ENCODE assay signal across 10 mouse cellular contexts in the genomic region with DNA sequence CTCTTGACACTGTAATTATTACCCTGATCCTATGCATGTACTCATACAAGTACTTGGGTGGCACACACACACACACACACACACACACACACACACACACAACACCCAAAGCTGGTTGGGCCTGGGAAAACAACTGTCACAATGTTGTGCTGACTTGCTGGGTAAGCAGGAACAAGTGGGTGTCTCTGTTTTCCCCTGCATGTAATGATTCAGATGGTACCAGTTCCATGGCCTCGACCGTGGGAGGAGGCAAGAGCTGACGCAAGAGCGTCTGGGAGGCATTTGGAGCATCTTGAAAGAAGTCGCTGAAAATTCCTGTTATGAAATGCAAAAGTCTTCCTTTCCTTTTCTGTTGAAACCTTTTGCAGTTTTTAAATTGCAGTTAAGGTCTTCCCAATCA. TPM values are rescaled to one million over a fixed set of nuclear protein-coding genes. Genes with fewer than 3 reads are reported as not detected.
DNase-seq lines count a peak whose midpoint lies in the region; ATAC-seq lines count a peak whose summit lies in the region.
"Had no signal": no experiment of that assay in that cellular context is flagged by ENCODE, and none has a peak within 500 bp of the region (broad histone marks: within the 10 kb centered on the region; RNA-seq: fewer than 3 reads in every experiment).

No protein-coding gene starts in this region.

- no peak overlapping the region for H3K9ac ChIP-seq in embryonic facial prominence, embryonic 11.5 days (replicated peaks; ENCODE audit: low read length)
- no peak overlapping the region for H3K9ac ChIP-seq in lung, embryonic 15.5 days
- H3K9ac ChIP-seq: forebrain, embryonic 13.5 days had no signal

- no peak for ATAC-seq in embryonic facial prominence, embryonic 11.5 days (replicated peaks; ENCODE audit: insufficient number of reproducible peaks, low FRiP score, low TSS enrichment, low read depth)
- ATAC-seq in lung, embryonic 15.5 days (ENCODE audit: borderline replicate concordance, extremely low read depth, low FRiP score, low TSS enrichment): no peak
- ATAC-seq: forebrain, embryonic 13.5 days had no signal

- no peak overlapping the region for H3K27ac ChIP-seq in embryonic facial prominence, embryonic 11.5 days (replicated peaks; ENCODE audit: low read depth, low read length)
- no peak overlapping the region for H3K27ac ChIP-seq in embryonic facial prominence, embryonic 10.5 days (replicated peaks)
- peak overlapping the region; percentile 60 for H3K27ac ChIP-seq in lung, embryonic 15.5 days
- H3K27ac ChIP-seq in midbrain, embryonic 10.5 days (replicated peaks): no peak overlapping the region
- H3K27ac ChIP-seq: forebrain, embryonic 13.5 days had no signal

- H3K4me1 ChIP-seq in embryonic facial prominence, embryonic 11.5 days (ENCODE audit: control insufficient read depth, insufficient read depth, low read length): no peaks in the 10 kb centered on the region
- peaks cover 32% of the 10 kb centered on the region for H3K4me1 ChIP-seq in embryonic facial prominence, embryonic 10.5 days
- H3K4me1 ChIP-seq in lung, embryonic 15.5 days: peaks cover 15% of the 10 kb centered on the region; the same call in 1 of the 2 replicates
- peaks cover 16% of the 10 kb centered on the region for H3K4me1 ChIP-seq in midbrain, embryonic 10.5 days

- H3K27me3 ChIP-seq in embryonic facial prominence, embryonic 11.5 days (ENCODE audit: control insufficient read depth, insufficient read depth, low read length): 0 out of 2 replicates have a peak, but pooled peaks cover 2% of the 10 kb centered on the region
- peaks cover 95% of the 10 kb centered on the region for H3K27me3 ChIP-seq in embryonic facial prominence, embryonic 10.5 days (replicated peaks; ENCODE audit: low read depth, poor library complexity, severe bottlenecking)
- peaks cover 4% of the 10 kb centered on the region; the same call in 1 of the 2 replicates for H3K27me3 ChIP-seq in lung, embryonic 15.5 days
- peaks cover 91% of the 10 kb centered on the region for H3K27me3 ChIP-seq in midbrain, embryonic 10.5 days (ENCODE audit: low read depth, poor library complexity, severe bottlenecking)
- H3K27me3 ChIP-seq: forebrain, embryonic 13.5 days had no signal

- H3K4me3 ChIP-seq in embryonic facial prominence, embryonic 11.5 days (ENCODE audit: low read depth, low read length): no peak overlapping the region
- no peak overlapping the region for H3K4me3 ChIP-seq in embryonic facial prominence, embryonic 10.5 days
- H3K4me3 ChIP-seq in lung, embryonic 15.5 days: no peak overlapping the region
- no peak overlapping the region for H3K4me3 ChIP-seq in midbrain, embryonic 10.5 days
- H3K4me3 ChIP-seq: forebrain, embryonic 13.5 days had no signal

- H3K4me2 ChIP-seq in embryonic facial prominence, embryonic 11.5 days (ENCODE audit: low read depth, low read length): no peak overlapping the region
- H3K4me2 ChIP-seq in lung, embryonic 15.5 days: no peak overlapping the region
- H3K4me2 ChIP-seq: forebrain, embryonic 13.5 days had no signal

- 67% methylated on average over 5 of the region's 5 CpGs for WGBS in embryonic facial prominence, embryonic 11.5 days
- WGBS in embryonic facial prominence, embryonic 10.5 days: 61% methylated on average over 5 of the region's 5 CpGs
- WGBS in lung, embryonic 15.5 days: 35% methylated on average over 5 of the region's 5 CpGs
- 75% methylated on average over 5 of the region's 5 CpGs for WGBS in midbrain, embryonic 10.5 days

- no peaks in the 10 kb centered on the region for H3K36me3 ChIP-seq in embryonic facial prominence, embryonic 11.5 days (replicated peaks; ENCODE audit: control insufficient read depth, insufficient read depth, low read depth, low read length)
- H3K36me3 ChIP-seq in embryonic facial prominence, embryonic 10.5 days (replicated peaks): no peaks in the 10 kb centered on the region
- H3K36me3 ChIP-seq in lung, embryonic 15.5 days: no peaks in the 10 kb centered on the region
- H3K36me3 ChIP-seq in midbrain, embryonic 10.5 days: no peaks in the 10 kb centered on the region

- intact Hi-C loops in heart, postnatal 10 days (cut with DNase I): no loop called here

- H3K9me3 ChIP-seq in embryonic facial prominence, embryonic 11.5 days (replicated peaks; ENCODE audit: control insufficient read depth, low read length): no peaks in the 10 kb centered on the region
- H3K9me3 ChIP-seq in embryonic facial prominence, embryonic 10.5 days: no peaks in the 10 kb centered on the region
- no peaks in the 10 kb centered on the region for H3K9me3 ChIP-seq in lung, embryonic 15.5 days
- no peaks in the 10 kb centered on the region for H3K9me3 ChIP-seq in midbrain, embryonic 10.5 days (replicated peaks)
- H3K9me3 ChIP-seq: forebrain, embryonic 13.5 days had no signal

- DNase-seq in embryonic facial prominence, embryonic 11.5 days (ENCODE audit: low spot score): peak; percentile 1
- no peak for DNase-seq in embryonic facial prominence, embryonic 10.5 days (ENCODE audit: low spot score)
- DNase-seq in CD4-positive, CD25-positive, alpha-beta regulatory T cell, adult 2 months (ENCODE audit: low read depth, low spot score): peak; percentile 68
- peak; percentile 4 to 12 for DNase-seq in heart, postnatal 10 days
- DNase-seq in yolk sac, embryonic 10.5 days (ENCODE audit: low spot score): no peak
- no peak for DNase-seq in thymus, postnatal 25 days
- no peak for DNase-seq in midbrain, embryonic 10.5 days (ENCODE audit: low spot score)

RNA-seq across cellular contexts. Expression of gene H2al1a, which starts 45.0 kb away (rescaled TPM):
- not detected in 2 replicates for polyA plus RNA-seq in embryonic facial prominence, embryonic 11.5 days (2014; fragmentation: Nextera tagmentation; extraction: Ambion mirVana)
- not detected in 2 replicates for polyA plus RNA-seq in embryonic facial prominence, embryonic 10.5 days (2016; fragmentation: Nextera tagmentation; extraction: Ambion mirVana)
- not detected for total RNA-seq in heart, postnatal 10 days (2021)
- polyA plus RNA-seq in lung, embryonic 15.5 days (2015; fragmentation: Nextera tagmentation; extraction: Ambion mirVana): not detected in 2 replicates
- not detected in 2 replicates for polyA plus RNA-seq in midbrain, embryonic 10.5 days (2016; fragmentation: Nextera tagmentation; extraction: Ambion mirVana)
- polyA plus RNA-seq: brain, embryonic 14.5 days; forebrain, embryonic 13.5 days had no signal

RNA-seq across cellular contexts. Expression of gene H2al1b, which starts 48.2 kb away (rescaled TPM):
- polyA plus RNA-seq in embryonic facial prominence, embryonic 11.5 days (2014; fragmentation: Nextera tagmentation; extraction: Ambion mirVana): not detected in 2 replicates
- polyA plus RNA-seq in embryonic facial prominence, embryonic 10.5 days (2016; fragmentation: Nextera tagmentation; extraction: Ambion mirVana): not detected in 2 replicates
- total RNA-seq in heart, postnatal 10 days (2021): not detected
- not detected in 2 replicates for polyA plus RNA-seq in lung, embryonic 15.5 days (2015; fragmentation: Nextera tagmentation; extraction: Ambion mirVana)
- polyA plus RNA-seq in midbrain, embryonic 10.5 days (2016; fragmentation: Nextera tagmentation; extraction: Ambion mirVana): not detected in 2 replicates
- polyA plus RNA-seq: brain, embryonic 14.5 days; forebrain, embryonic 13.5 days had no signal

RNA-seq across cellular contexts. Expression of gene H2al1c, which starts 51.4 kb away (rescaled TPM):
- not detected in 2 replicates for polyA plus RNA-seq in embryonic facial prominence, embryonic 11.5 days (2014; fragmentation: Nextera tagmentation; extraction: Ambion mirVana)
- polyA plus RNA-seq in embryonic facial prominence, embryonic 10.5 days (2016; fragmentation: Nextera tagmentation; extraction: Ambion mirVana): not detected in 2 replicates
- total RNA-seq in heart, postnatal 10 days (2021): not detected
- not detected in 2 replicates for polyA plus RNA-seq in lung, embryonic 15.5 days (2015; fragmentation: Nextera tagmentation; extraction: Ambion mirVana)
- polyA plus RNA-seq in midbrain, embryonic 10.5 days (2016; fragmentation: Nextera tagmentation; extraction: Ambion mirVana): not detected in 2 replicates
- polyA plus RNA-seq: brain, embryonic 14.5 days; forebrain, embryonic 13.5 days had no signal

RNA-seq across cellular contexts. Expression of gene H2al1d, which starts 54.6 kb away (rescaled TPM):
- polyA plus RNA-seq in embryonic facial prominence, embryonic 11.5 days (2014; fragmentation: Nextera tagmentation; extraction: Ambion mirVana): not detected in 2 replicates
- not detected in 2 replicates for polyA plus RNA-seq in embryonic facial prominence, embryonic 10.5 days (2016; fragmentation: Nextera tagmentation; extraction: Ambion mirVana)
- total RNA-seq in heart, postnatal 10 days (2021): not detected
- not detected in 2 replicates for polyA plus RNA-seq in lung, embryonic 15.5 days (2015; fragmentation: Nextera tagmentation; extraction: Ambion mirVana)
- polyA plus RNA-seq in midbrain, embryonic 10.5 days (2016; fragmentation: Nextera tagmentation; extraction: Ambion mirVana): not detected in 2 replicates
- polyA plus RNA-seq: brain, embryonic 14.5 days; forebrain, embryonic 13.5 days had no signal

RNA-seq across cellular contexts. Expression of gene H2al1e, which starts 57.7 kb away (rescaled TPM):
- polyA plus RNA-seq in embryonic facial prominence, embryonic 11.5 days (2014; fragmentation: Nextera tagmentation; extraction: Ambion mirVana): not detected in 2 replicates
- not detected in 2 replicates for polyA plus RNA-seq in embryonic facial prominence, embryonic 10.5 days (2016; fragmentation: Nextera tagmentation; extraction: Ambion mirVana)
- total RNA-seq in heart, postnatal 10 days (2021): not detected
- not detected in 2 replicates for polyA plus RNA-seq in lung, embryonic 15.5 days (2015; fragmentation: Nextera tagmentation; extraction: Ambion mirVana)
- polyA plus RNA-seq in midbrain, embryonic 10.5 days (2016; fragmentation: Nextera tagmentation; extraction: Ambion mirVana): 0.41 TPM in 1 of 2 replicates, not detected in the other
- polyA plus RNA-seq: brain, embryonic 14.5 days; forebrain, embryonic 13.5 days had no signal

Comparison
In these comparisons a context has a peak if more than half of its experiments do, and no peak if none do; other contexts are left out.
1. DNase-seq: peak in embryonic facial prominence, embryonic 11.5 days (single experiment), CD4-positive, CD25-positive, alpha-beta regulatory T cell, adult 2 months (single experiment) and heart, postnatal 10 days (2 of 2); none in embryonic facial prominence, embryonic 10.5 days (single experiment), yolk sac, embryonic 10.5 days (single experiment), thymus, postnatal 25 days (single experiment) and midbrain, embryonic 10.5 days (single experiment).